Mouse (Mus musculus) left cerebral cortex, postnatal 14 days (tissue): ENCODE results near the gene Gnat2. TPM values are rescaled to one million over a fixed set of nuclear protein-coding genes. Genes with fewer than 3 reads are reported as not detected.

ENCODE experiments used
- DNase-seq, 2 experiments: peaks; one replicate each; pipeline ENCODE4 v3.0.0; 2021 to 2022; ENCODE audit warnings: low spot score in 2 of 2, mixed read lengths in 1 of 2
- intact Hi-C: fragments of 180-260 bp; cut with DNase I; formaldehyde crosslinking; loops from one replicate; pipeline ENCODE4 v1.15.1; 2025
- total RNA-seq, 2 experiments: library from RNA; stranded (reverse); gene quantifications; 2 replicates each; pipeline ENCODE4 v1.2.3; 2021

Gnat2 gene
- total RNA-seq, 2 experiments from 2014 or later = not detected

DNA sequence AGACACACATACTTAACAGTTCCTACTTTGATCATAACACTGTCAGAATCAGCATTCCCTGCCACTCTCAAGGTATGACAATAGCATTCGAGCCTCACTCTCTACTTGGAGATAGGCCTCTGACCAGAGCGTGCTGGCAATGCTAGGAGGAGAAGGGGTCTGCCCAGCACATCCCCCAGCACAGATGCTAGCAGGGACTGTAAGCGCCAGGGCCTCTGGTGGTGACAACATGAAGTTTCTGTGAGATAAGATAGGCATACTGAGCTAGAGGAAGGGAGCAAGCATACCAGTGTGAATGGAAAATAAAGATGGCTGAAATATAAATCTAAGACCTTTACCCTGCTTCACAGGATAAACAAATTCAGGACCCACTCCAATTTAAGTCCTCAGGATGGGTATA, 12.7 kb downstream of the Gnat2 start:
- DNase-seq = no peak
- intact Hi-C loops = no loop called here

DNA sequence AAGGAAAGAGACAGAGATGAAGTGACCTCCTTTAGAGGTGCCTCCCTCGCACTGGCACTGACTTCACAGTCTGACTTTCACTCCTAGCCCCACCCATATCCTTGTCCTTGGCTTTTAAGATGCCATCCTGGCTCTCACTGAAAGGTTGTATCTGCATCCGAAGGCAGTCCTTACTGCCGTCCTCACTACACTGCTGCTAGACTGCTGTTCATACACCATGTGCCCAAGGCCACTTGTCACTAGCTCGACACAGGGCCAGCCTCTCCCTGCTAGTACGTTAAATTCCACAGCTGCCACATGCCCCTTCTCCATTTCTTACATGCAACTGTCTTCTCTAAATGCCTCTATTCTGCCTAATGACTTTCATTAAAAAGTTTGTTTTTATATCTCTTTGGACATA, 18.7 kb downstream of the Gnat2 start:
- DNase-seq = no peak
- intact Hi-C loops = no loop called here

DNA sequence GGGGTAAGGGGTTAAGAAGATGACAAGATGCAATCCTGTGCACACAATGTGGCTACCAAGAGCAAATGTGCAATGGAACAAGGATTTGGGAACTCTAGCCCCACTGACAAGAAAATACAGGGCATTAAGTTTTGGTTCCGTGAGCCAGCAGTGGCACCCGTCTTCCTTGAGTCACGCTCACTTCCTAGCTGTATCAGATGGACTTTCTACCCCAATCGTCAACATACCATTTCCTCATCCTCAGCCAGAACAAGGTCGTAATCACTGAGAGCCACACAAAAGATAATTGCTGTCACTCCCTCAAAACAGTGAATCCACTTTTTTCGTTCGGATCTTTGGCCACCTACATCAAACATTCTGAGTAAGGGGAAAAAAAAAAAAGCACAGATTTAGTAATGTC, 19.7 kb downstream of the Gnat2 start:
- no peak for DNase-seq
- intact Hi-C loops = no loop called here

DNA sequence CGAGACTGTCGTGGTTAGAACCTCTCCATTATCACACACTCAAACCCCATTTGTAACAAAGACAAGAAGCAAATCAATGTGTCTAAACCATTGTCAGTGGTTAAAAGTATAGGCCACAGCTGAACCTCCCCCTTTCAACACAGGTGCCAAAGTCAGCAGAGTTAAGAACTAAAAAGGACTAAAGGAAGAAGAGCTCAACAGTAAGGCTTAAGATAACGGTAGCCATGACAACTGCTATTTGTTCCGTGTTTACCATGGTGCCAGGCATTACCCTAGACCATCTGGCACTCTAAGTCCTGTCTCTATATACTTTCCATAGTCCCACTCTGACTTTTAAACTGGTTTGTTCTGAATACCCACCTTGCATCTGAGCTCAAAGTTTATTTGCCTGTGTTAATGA, 20.1 kb downstream of the Gnat2 start:
- intact Hi-C loops = no loop called here
- DNase-seq = no peak

DNA sequence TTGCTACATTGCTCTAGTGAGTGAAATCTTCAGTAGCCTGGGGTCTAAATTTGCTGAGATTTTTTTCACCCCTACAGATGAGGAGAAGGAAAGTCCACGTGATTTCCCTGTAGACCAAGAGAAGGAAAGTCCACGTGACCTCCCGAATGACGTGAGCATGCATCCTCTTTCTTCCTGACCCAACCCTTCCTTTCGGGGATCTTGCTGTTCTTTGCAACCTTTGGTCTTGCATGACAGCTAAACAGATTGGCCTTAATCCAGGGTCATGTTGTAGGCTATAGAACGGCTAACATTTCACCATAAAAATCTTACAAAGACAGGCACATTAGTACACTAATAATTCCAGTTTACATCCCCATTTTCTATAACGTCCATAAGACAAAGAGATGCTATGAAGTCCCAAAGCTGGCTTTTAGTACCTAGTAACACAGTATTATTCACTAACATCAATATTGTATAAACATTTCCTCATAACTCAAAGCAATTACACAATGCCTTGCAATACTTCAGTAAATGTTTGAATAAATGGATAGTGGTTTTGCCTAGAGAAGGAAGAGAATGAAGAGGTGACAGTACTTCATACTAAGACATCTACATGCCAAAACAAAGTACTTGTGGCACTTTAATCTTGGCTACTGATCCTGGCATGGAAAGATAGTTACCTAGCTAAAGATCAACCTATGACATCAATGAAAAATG, 21.2 kb downstream of the Gnat2 start:
- intact Hi-C loops = no loop called here
- no peak for DNase-seq

DNA sequence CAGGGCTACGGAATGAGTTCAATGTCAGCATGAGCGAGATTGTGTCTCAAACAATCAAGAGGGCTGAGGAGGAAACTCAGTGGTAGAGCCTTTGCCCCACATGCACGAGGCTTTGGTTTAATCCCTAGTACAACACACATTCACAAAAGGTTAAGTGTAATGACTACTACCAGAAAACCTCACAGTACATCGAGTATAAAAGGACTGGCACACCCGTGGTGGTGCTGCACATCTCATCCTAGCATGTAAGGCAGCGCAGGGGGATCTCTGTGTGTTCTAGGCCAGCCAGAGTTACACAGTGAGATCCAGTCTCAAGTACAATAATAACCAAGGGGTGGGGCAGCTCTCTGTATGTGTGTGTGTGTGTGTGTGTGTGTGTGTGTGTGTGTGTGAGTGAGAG, 24.9 kb downstream of the Gnat2 start:
- intact Hi-C loops = no loop called here
- no peak for DNase-seq

DNA sequence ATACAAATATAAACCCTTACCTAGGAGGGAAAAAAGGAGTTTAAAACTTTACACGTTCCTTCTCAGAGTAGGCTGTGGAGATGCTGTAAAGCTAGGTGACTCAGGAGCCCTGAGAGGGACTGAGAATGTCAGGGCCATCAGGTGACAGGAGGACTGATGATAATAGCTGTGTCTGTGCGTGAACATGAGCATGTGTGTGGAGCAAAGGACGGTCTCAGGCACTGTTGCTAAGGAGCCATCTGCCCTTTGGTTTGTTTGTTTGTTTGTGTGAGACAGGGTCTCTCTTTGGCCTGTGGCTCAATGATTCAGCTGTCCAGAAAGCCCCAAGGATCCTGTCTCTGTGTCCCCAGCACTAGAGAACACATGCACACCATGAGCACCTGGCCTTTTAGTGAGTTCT, 28.5 kb downstream of the Gnat2 start:
- intact Hi-C loops = no loop called here
- DNase-seq = no peak

DNA sequence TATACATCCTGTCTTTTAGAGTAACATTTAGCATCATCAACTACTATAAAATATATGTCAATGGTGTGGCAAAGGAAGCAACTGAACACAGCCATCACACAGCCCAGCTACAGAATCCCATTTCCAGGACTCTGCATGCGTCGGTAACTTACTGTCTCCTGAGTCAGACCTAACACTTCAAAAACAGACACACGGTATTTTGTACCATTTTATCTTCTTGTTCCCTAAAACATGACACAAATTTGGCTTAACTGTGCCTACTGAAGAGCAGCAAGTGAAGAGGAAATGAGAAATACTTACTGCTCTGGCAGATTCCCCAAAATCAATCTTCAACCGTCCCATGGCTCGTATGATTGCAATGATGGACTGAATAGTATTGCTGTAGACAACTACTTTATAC, 30.7 kb downstream of the Gnat2 start:
- DNase-seq = no peak
- intact Hi-C loops = no loop called here

DNA sequence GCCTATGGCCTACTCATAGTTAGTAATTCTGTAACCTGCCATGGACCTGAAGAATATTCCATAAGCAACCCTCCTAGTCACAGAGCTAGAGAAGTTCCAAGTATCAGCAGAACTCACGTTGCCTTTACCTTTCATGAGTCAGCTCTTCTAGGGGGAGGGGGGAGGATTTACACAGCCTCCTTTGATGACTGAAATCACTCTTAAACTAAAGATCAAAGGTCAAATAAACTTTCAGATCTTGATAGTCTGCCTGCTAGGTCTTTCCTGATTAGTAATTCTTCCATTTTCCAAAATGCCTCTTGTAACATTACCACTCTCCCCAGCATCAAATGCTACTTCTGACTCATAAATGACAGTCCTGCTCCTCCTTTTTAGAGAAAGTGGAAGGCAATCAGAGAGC, 31.5 kb downstream of the Gnat2 start:
- no peak for DNase-seq
- intact Hi-C loops = no loop called here

DNA sequence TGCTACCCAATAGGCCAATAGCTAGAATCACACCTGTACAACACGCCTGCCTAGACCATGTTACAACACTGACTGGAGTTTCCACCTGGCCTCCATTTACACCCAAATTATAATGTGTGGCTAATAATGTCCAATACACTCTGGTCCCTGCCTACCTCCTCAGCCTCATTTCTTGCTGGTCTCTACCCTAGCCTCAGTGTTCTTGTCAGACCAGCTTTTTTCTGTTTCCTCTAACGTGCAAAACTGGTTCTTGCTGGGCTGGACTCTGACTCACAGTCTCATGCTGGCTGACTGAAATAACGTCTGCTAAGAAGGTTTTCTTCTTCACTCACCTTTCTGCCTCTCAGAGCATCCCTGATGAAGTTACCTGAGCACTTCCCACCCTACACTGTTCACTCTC, 33.7 kb downstream of the Gnat2 start:
- intact Hi-C loops = no loop called here
- no peak for DNase-seq

DNA sequence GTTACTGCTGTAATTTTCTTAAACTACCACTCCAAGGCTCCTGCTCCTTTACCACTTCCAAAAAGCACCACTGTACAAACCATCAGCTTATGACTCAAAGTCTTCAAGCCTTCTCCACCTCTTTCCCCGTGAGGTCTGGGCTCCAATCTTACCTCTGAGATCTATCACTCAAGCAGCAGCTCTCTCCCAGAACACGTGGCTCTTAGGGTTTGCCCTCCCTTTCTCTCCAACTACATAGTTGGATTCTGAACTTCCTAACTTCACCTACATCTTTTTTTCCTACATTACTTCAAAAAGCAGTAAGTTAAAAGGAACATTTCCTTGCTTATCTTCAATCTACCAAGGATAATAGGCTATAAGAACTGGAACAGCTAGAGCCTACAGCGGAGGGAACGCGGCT, 35.9 kb downstream of the Gnat2 start:
- intact Hi-C loops = no loop called here

DNA sequence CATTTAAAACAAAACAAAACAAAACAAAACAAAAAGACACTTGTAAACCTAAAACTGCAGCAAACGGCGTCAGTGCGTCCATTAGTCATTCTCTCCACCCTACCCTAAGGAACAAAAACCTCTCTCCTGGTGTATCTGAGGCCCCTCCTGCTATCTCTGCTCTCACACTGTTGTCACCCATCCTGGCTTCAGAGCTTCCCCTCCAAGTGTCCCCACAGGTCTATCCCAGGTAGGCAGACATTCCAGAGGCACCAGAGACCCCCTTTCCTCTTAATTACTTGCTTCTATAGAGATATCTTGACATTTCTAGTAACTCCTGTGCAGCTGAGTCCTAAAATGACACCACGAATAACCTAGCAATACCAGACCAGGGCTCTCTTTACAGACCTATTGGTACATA, 36.8 kb downstream of the Gnat2 start:
- intact Hi-C loops = no loop called here

More for the DNA sequence above, 35.9 kb downstream of the Gnat2 start:
- no peak for DNase-seq

DNA sequence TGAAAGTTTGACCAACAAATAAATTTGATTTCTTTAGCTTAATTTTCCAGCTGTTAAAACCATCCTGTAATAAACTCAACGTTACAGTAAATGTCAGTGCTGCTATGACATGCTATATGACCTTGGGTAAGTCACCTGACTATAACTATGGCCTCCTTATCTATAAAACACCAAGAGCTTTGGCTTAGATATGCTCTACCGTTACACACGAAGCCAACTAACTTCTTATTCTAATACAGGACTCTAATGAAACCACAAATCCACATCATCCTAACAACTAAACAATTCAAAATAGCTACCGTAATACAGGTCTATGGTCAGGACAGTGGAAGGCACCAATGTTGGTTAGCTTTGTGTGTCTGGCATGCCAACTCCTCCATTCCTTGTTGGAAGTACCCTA, 37.2 kb downstream of the Gnat2 start:
- DNase-seq = no peak
- intact Hi-C loops = no loop called here

More for the DNA sequence above, 36.8 kb downstream of the Gnat2 start:
- DNase-seq = no peak

DNA sequence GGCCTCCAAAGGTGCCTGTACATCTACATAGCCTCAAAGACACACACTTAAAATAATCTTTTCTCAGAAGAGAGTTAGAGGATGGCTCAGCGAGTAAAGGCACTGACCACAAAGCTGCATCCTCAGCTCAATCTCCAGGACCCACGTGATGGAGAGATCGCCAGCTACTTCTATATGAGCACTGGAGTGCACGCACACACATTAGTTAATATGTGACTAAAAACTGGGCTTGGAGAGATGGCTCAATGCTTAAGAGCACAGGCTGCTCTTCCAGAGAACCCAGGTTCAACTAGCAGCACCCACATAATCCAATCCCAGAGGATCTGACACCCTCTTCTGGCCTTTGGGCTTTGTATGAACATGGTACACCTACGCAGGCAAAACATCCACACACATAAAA, 38.6 kb downstream of the Gnat2 start:
- intact Hi-C loops = no loop called here

DNA sequence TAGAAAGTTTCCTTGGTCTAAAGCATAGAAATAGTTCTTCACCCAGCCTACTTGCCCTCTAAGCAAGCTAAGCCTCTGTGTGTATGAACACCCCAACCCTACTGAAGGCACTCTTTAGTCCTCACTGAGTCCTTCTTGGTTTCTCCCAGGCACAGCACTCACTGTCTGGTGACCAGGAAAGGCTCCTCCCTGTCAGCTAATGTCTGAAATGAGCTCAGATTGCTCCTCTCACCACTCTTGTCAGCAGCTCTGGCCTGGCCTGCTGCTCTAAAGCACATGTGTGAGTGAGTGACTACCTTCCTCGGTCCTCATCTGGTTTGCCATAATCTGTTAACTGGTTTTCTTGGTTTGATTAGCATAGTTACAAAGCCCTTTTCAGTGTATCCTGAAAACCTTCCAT, 39.2 kb downstream of the Gnat2 start:
- intact Hi-C loops = no loop called here
- no peak for DNase-seq

More for the DNA sequence above, 38.6 kb downstream of the Gnat2 start:
- no peak for DNase-seq

DNA sequence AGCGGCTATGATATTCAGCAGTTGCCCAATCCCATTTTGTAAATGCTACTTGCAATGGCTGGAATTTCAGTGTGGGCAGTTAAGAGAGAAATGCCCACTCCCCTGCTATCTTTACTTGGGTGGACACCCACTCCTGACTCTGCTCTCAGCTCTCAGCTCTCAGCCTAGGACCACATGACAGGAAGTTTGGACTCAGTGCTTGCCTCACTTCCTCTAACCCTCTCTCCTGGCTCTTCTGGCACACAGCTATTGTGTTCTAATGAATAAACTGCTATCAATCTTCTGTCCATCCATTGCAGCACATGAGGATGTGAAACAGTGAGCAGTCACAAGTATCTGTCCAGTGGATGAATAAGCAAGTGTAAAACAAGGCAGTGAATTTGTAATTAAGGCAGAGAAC, 39.9 kb downstream of the Gnat2 start:
- intact Hi-C loops = no loop called here
- no peak for DNase-seq

DNA sequence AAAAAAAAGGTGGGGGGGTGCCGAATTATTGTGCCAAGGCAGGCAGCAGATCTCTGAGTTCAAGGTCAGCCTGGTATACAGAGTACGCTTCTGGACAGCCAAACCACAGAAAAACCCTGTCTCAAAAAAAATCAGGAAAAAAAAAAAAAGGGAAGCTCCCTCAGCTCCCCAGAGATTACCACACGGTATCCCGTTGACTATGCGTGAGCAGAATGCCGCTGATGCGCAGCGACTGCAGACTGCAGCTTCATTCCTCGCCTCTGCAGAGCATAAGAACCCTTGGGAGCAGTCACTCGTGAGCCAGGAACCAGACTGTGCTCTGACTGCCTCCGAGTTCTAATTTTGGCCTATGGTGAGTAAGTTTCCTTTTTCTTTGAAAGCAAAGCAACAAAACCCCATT, 42.1 kb downstream of the Gnat2 start:
- DNase-seq = peak; percentile 69 to 79
- intact Hi-C loops = no loop called here

DNA sequence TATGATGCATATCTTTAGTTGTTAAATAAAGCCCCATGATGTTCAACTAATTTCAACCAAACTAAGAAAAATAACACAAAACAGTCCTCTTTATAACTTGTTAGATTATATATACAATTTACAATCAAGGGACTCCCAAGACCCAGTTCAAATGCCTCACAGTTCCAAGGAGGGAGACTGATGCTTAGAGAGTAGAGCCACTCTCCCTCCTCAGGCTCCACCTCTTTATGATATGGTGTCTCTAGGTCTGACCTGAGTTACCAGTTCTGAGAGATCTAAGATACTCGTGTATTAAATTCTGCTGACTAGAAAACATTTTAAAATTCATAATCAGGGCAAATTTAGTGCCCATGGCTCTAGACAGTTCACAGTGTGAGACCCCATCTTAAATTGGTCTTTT, 46.5 kb downstream of the Gnat2 start:
- no peak for DNase-seq
- intact Hi-C loops = no loop called here

DNA sequence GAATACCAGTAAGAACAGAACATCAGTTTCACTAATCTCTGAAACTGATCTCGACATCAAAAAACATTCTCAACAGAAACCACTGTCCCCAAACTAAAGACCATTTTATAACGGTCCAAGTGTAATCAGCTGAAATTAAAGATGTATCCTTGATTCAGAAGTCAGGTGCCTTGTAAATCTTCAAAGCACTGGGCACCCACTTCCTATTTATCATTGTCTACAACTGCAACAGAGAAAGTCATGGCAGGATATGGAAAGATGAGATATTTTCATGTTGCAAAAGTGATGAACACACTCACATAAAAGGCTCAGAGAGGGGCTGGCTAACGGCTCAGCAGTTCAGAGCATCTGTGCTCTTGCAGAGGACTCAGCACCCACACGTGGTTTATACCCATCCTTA, 48.2 kb downstream of the Gnat2 start:
- intact Hi-C loops = loop anchor here (10.0 kb wide), 2 partner anchors 196 to 276 kb away; partner anchors contain the start of gene Gstm6
- DNase-seq = no peak

DNA sequence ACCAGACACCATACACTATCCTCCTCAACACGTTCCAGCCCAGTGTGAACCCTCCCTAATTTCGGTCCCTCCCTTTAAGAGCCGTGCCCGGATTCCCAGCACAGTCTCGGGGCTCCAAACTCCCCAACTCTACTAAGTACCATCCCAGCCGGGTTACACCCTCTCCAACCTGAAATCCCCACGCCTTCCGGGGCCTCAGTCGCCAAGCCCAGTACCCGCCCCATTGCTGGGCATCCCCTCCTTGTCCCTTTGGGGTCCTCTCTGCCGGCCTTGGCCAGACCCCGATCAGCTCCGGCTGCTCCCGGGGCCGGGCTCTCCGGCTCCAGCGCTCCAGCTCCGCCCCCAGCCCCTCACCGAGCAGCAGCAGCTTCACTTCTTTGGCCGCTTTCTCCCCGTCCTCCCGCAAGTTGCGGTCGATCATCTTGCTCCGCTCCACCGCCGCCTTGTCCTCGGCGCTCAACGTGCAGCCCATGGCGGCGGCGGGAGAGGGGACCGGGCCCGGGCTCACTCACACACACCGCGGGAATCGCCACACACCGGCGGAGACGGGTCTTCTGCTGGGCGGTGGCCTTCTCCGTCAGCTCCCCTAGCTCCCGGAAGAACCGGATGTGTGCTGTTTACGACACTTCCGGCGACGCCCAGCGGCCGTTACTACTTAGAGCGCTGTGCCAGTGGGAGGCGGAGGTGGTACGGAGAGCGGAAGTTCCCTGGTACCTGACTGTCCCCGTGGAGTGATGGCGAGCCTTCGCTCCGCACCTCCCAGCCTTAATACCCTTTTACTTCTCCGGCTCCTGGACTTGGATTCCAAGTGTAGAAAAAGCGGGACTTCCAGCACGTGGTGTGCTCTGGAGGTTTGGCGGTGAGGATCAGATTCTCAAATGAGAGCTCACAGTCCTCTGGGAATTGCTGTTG, 53.2 kb downstream of the Gnat2 start, which contains the start of gene Gnai3:
Gene Gnai3 (minus strand): TSS at position 613 of the 912 bp plus-strand sequence.
- intact Hi-C loops = loop anchor here (5.0 to 10.0 kb wide), 3 partner anchors 58 to 281 kb away; partner anchors contain the start of genes Ampd2 and Gstm6
- peak; percentile 83 to 90 for DNase-seq

DNA sequence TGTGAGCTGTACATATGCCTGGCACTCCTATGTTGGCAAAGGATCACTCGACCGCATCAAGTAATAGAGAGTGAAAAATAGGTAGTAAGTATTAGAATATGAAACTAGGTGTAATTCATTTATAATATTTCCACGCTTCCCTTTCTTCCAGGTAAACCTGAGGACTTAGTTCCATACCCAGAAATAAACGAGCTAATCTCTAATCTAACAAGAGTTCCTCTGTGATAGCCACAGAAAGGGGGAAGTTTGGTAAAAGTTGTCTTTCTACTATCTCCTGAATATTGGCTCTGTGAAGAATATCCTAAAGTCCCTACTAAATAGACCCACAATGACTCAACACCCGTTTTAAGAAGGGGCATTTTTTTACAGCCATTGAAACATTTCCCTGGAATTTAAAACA, 54.1 kb downstream of the Gnat2 start:
- no peak for DNase-seq
- intact Hi-C loops = loop anchor here (5.0 to 10.0 kb wide), 3 partner anchors 59 to 282 kb away; partner anchors contain the start of genes Ampd2 and Gstm6
